Mouse (Mus musculus) myocyte (in vitro differentiated cells): ENCODE results near the gene Olfr441. TPM values are rescaled to one million over a fixed set of nuclear protein-coding genes. Genes with fewer than 3 reads are reported as not detected.

Source experiments
- polyA plus RNA-seq: library from polyadenylated mRNA; unstranded; fragments of >200 nt; fragmentation: generic; extraction: Trizol; gene quantifications from one replicate; pipeline ENCODE4 v1.2.1, GENCODE M21; 2012; ENCODE audit warnings: missing spikeins

Gene Olfr441
- polyA plus RNA-seq, 1 experiment: not detected

Other genes with a start within 250 kb of the Olfr441 start
- not detected for gene Olfr448, start 215.9 kb upstream of the Olfr441 start, polyA plus RNA-seq
- gene Olfr447, start 197.5 kb upstream of the Olfr441 start, polyA plus RNA-seq: not detected
- not detected for gene Olfr446, start 185.0 kb upstream of the Olfr441 start, polyA plus RNA-seq
- not detected for gene Olfr444, start 157.3 kb upstream of the Olfr441 start, polyA plus RNA-seq
- not detected for gene Olfr237-ps1, start 40.2 kb downstream of the Olfr441 start, polyA plus RNA-seq
- gene Olfr437, start 56.9 kb downstream of the Olfr441 start, polyA plus RNA-seq: not detected
- not detected for gene Olfr13, start 65.8 kb downstream of the Olfr441 start, polyA plus RNA-seq
- gene Olfr435, start 90.8 kb downstream of the Olfr441 start, polyA plus RNA-seq: not detected
- not detected for gene Olfr434, start 106.7 kb downstream of the Olfr441 start, polyA plus RNA-seq
- gene Olfr47, start 125.2 kb downstream of the Olfr441 start, polyA plus RNA-seq: not detected
- 14.5 TPM for gene Arhgef5, start 159.2 kb downstream of the Olfr441 start, polyA plus RNA-seq
- not detected for gene Nobox, start 203.2 kb downstream of the Olfr441 start, polyA plus RNA-seq